Mouse (Mus musculus) limb, embryonic 12.5 days (tissue): ENCODE data around the gene Asb15. TPM values are rescaled to one million over a fixed set of nuclear protein-coding genes. Genes with fewer than 3 reads are reported as not detected.

Experiments
- ATAC-seq: fragments of 200-750 bp; cut with Nextera tagmentation; 2 replicates; pipeline ENCODE4 v1.8.0; 2017; ENCODE audit warnings: low read depth, moderate TSS enrichment; ENCODE audit not compliant: insufficient number of reproducible peaks, insufficient read depth, low FRiP score, low TSS enrichment
- H3K27ac ChIP-seq: fragments of 300-500 bp; sonication (generic); 2 replicates; pipeline ENCODE4 v1.5.1; 2016; ENCODE audit warnings: mild to moderate bottlenecking, moderate library complexity
- H3K27me3 ChIP-seq: fragments of 300-500 bp; sonication (generic); 2 replicates; pipeline ENCODE4 v1.6.1; 2016; ENCODE audit warnings: mild to moderate bottlenecking, moderate library complexity
- H3K36me3 ChIP-seq: fragments of 300-500 bp; sonication (generic); 2 replicates; pipeline ENCODE4 v1.6.1; 2016; ENCODE audit warnings: mild to moderate bottlenecking, moderate library complexity
- H3K4me1 ChIP-seq: fragments of 300-500 bp; sonication (generic); replicated peaks from 2 replicates; pipeline ENCODE4 v1.6.1; 2016
- H3K4me2 ChIP-seq: fragments of 300-500 bp; sonication (generic); 2 replicates; pipeline ENCODE4 v1.6.1; 2016; ENCODE audit warnings: mild to moderate bottlenecking, moderate library complexity
- H3K4me3 ChIP-seq: fragments of 300-500 bp; sonication (generic); replicated peaks from 2 replicates; pipeline ENCODE4 v1.5.1; 2016; ENCODE audit warnings: mild to moderate bottlenecking
- H3K9ac ChIP-seq: fragments of 300-500 bp; sonication (generic); replicated peaks from 2 replicates; pipeline ENCODE4 v1.6.1; 2016; ENCODE audit warnings: mild to moderate bottlenecking, moderate library complexity
- H3K9me3 ChIP-seq: fragments of 300-500 bp; sonication (generic); 2 replicates; pipeline ENCODE4 v1.6.1; 2016; ENCODE audit warnings: mild to moderate bottlenecking, moderate library complexity
- WGBS: fragments of 180-500 bp; shearing (Covaris S2); methylation state at CpG from one replicate; pipeline ENCODE4 v1.1.7; 2016; 5-methylcytosine and 5-hydroxymethylcytosine counted together
- polyA plus RNA-seq: library from polyadenylated mRNA; unstranded; fragments of >200 nt; fragmentation: Nextera tagmentation; extraction: Ambion mirVana; gene quantifications from 2 replicates; pipeline ENCODE4 v1.2.1, GENCODE M21; 2016

Asb15 gene
- polyA plus RNA-seq, 1 experiment from 2014 or later = not detected

- WGBS = 86% methylated on average over 3 of the region's 3 CpGs
- no peaks in the 10 kb centered on the region for H3K9me3 ChIP-seq
- no peak overlapping the region for H3K4me3 ChIP-seq
- ATAC-seq = no peak
- no peak overlapping the region for H3K27ac ChIP-seq
- H3K36me3 ChIP-seq = no peaks in the 10 kb centered on the region
- H3K27me3 ChIP-seq = no peaks in the 10 kb centered on the region
- no peaks in the 10 kb centered on the region for H3K4me1 ChIP-seq
- no peak overlapping the region for H3K4me2 ChIP-seq
- H3K9ac ChIP-seq = no peak overlapping the region
Observed at GRCm38 (mm10) chr6:24538435-24538834, 10.5 kb downstream of the Asb15 start.

- Histone ChIP-seq H3K4me3 (no peak overlapping the region), H3K4me1 (no peaks in the 10 kb centered on the region), H3K9ac (no peak overlapping the region), H3K27me3 (no peaks in the 10 kb centered on the region), H3K27ac (no peak overlapping the region), H3K4me2 (no peak overlapping the region), H3K36me3 (no peaks in the 10 kb centered on the region), H3K9me3 (no peaks in the 10 kb centered on the region)
- ATAC-seq = no peak
- WGBS = 64% methylated on average over 4 of the region's 4 CpGs
Observed at GRCm38 (mm10) chr6:24540106-24540505, 12.2 kb downstream of the Asb15 start.

GRCm38 (mm10) chr6:24542393-24542792, 14.4 kb downstream of the Asb15 start:
- H3K27ac ChIP-seq = no peak overlapping the region
- no peak overlapping the region for H3K4me2 ChIP-seq
- H3K4me1 ChIP-seq = no peaks in the 10 kb centered on the region
- no peak overlapping the region for H3K9ac ChIP-seq
- ATAC-seq = no peak
- H3K36me3 ChIP-seq = no peaks in the 10 kb centered on the region
- H3K9me3 ChIP-seq = no peaks in the 10 kb centered on the region
- no peak overlapping the region for H3K4me3 ChIP-seq
- H3K27me3 ChIP-seq = no peaks in the 10 kb centered on the region

GRCm38 (mm10) chr6:24543119-24543591, 15.2 kb downstream of the Asb15 start:
- WGBS = 67% methylated on average over 6 of the region's 6 CpGs
- no peak overlapping the region for H3K4me3 ChIP-seq
- H3K36me3 ChIP-seq = no peaks in the 10 kb centered on the region
- no peak overlapping the region for H3K4me2 ChIP-seq
- no peaks in the 10 kb centered on the region for H3K4me1 ChIP-seq
- ATAC-seq = no peak
- no peaks in the 10 kb centered on the region for H3K9me3 ChIP-seq
- no peak overlapping the region for H3K27ac ChIP-seq
- H3K27me3 ChIP-seq = no peaks in the 10 kb centered on the region
- no peak overlapping the region for H3K9ac ChIP-seq

GRCm38 (mm10) chr6:24546716-24547420, 18.9 kb downstream of the Asb15 start:
- no peak overlapping the region for H3K27ac ChIP-seq
- no peaks in the 10 kb centered on the region for H3K4me1 ChIP-seq
- H3K27me3 ChIP-seq = no peaks in the 10 kb centered on the region
- no peaks in the 10 kb centered on the region for H3K9me3 ChIP-seq
- no peaks in the 10 kb centered on the region for H3K36me3 ChIP-seq
- no peak overlapping the region for H3K9ac ChIP-seq
- WGBS = 76% methylated on average over 1 of the region's 1 CpGs
- no peak overlapping the region for H3K4me3 ChIP-seq
- ATAC-seq = no peak
- H3K4me2 ChIP-seq = no peak overlapping the region

GRCm38 (mm10) chr6:24549801-24550200, 21.9 kb downstream of the Asb15 start:
- Histone ChIP-seq H3K9me3 (no peaks in the 10 kb centered on the region), H3K27ac (no peak overlapping the region), H3K4me2 (no peak overlapping the region), H3K4me1 (no peaks in the 10 kb centered on the region), H3K4me3 (no peak overlapping the region), H3K27me3 (no peaks in the 10 kb centered on the region; the same call in 1 of the 2 replicates), H3K36me3 (no peaks in the 10 kb centered on the region), H3K9ac (no peak overlapping the region)
- no peak for ATAC-seq
- WGBS = 83% methylated on average over 2 of the region's 2 CpGs

GRCm38 (mm10) chr6:24552046-24552445, 24.1 kb downstream of the Asb15 start:
- H3K4me2 ChIP-seq = no peak overlapping the region
- no peak overlapping the region for H3K4me3 ChIP-seq
- H3K4me1 ChIP-seq = no peaks in the 10 kb centered on the region
- H3K9me3 ChIP-seq = no peaks in the 10 kb centered on the region
- no peak for ATAC-seq
- WGBS = 61% methylated on average over 7 of the region's 7 CpGs
- no peaks in the 10 kb centered on the region; the same call in 1 of the 2 replicates for H3K27me3 ChIP-seq
- H3K9ac ChIP-seq = no peak overlapping the region
- no peak overlapping the region for H3K27ac ChIP-seq
- H3K36me3 ChIP-seq = no peaks in the 10 kb centered on the region

GRCm38 (mm10) chr6:24554427-24555086, 26.6 kb downstream of the Asb15 start:
- Histone ChIP-seq H3K4me2 (no peak overlapping the region), H3K9me3 (no peaks in the 10 kb centered on the region), H3K36me3 (no peaks in the 10 kb centered on the region), H3K27ac (no peak overlapping the region), H3K4me3 (no peak overlapping the region), H3K4me1 (no peaks in the 10 kb centered on the region), H3K9ac (no peak overlapping the region), H3K27me3 (no peaks in the 10 kb centered on the region; the same call in 1 of the 2 replicates)
- 72% methylated on average over 11 of the region's 11 CpGs for WGBS
- no peak for ATAC-seq

- Histone ChIP-seq H3K4me1 (no peaks in the 10 kb centered on the region), H3K4me3 (no peak overlapping the region), H3K27me3 (no peaks in the 10 kb centered on the region; the same call in 1 of the 2 replicates), H3K9ac (no peak overlapping the region), H3K36me3 (no peaks in the 10 kb centered on the region), H3K9me3 (no peaks in the 10 kb centered on the region), H3K4me2 (no peak overlapping the region), H3K27ac (no peak overlapping the region)
- WGBS = 70% methylated on average over 2 of the region's 2 CpGs
- no peak for ATAC-seq
Observed at GRCm38 (mm10) chr6:24555488-24555887, 27.5 kb downstream of the Asb15 start.

GRCm38 (mm10) chr6:24564081-24564480, 36.1 kb downstream of the Asb15 start:
- no peaks in the 10 kb centered on the region for H3K4me1 ChIP-seq
- no peak overlapping the region for H3K9ac ChIP-seq
- no peaks in the 10 kb centered on the region for H3K27me3 ChIP-seq
- no peaks in the 10 kb centered on the region for H3K9me3 ChIP-seq
- no peak overlapping the region for H3K4me3 ChIP-seq
- no peak overlapping the region for H3K4me2 ChIP-seq
- H3K36me3 ChIP-seq = no peaks in the 10 kb centered on the region
- no peak overlapping the region for H3K27ac ChIP-seq
- WGBS = 80% methylated on average over 9 of the region's 9 CpGs
- ATAC-seq = no peak

GRCm38 (mm10) chr6:24564886-24565285, 36.9 kb downstream of the Asb15 start:
- H3K9ac ChIP-seq = no peak overlapping the region
- H3K4me2 ChIP-seq = no peak overlapping the region
- H3K4me3 ChIP-seq = no peak overlapping the region
- no peaks in the 10 kb centered on the region for H3K27me3 ChIP-seq
- no peaks in the 10 kb centered on the region for H3K36me3 ChIP-seq
- no peak overlapping the region for H3K27ac ChIP-seq
- H3K9me3 ChIP-seq = no peaks in the 10 kb centered on the region
- no peaks in the 10 kb centered on the region for H3K4me1 ChIP-seq
- WGBS = 73% methylated on average over 1 of the region's 1 CpGs
- no peak for ATAC-seq
